Mouse (Mus musculus) T-cell, adult 66 days (primary cell): ENCODE results near the gene Irak3. TPM values are rescaled to one million over a fixed set of nuclear protein-coding genes. Genes with fewer than 3 reads are reported as not detected.

Source experiments
- total RNA-seq, 2 experiments: library from RNA; stranded (reverse); gene quantifications; 3 replicates in 1 of 2; 4 replicates in 1 of 2; pipeline ENCODE4 v1.2.4; 2023

Gene Irak3
- total RNA-seq, result 1 to 10 TPM; 2.5 to 5.2 TPM

GRCm38 (mm10) chr10:120201961-120202402 lies at the start of gene Irak3:
Gene Irak3, minus strand, starts transcription at chr10:120202130.

GRCm38 (mm10) chr10:120226871-120227661 lies 25.1 kb upstream of the Irak3 start, which contains the start of gene Llph:
Gene Llph, plus strand, starts transcription at chr10:120227070.

DNA sequence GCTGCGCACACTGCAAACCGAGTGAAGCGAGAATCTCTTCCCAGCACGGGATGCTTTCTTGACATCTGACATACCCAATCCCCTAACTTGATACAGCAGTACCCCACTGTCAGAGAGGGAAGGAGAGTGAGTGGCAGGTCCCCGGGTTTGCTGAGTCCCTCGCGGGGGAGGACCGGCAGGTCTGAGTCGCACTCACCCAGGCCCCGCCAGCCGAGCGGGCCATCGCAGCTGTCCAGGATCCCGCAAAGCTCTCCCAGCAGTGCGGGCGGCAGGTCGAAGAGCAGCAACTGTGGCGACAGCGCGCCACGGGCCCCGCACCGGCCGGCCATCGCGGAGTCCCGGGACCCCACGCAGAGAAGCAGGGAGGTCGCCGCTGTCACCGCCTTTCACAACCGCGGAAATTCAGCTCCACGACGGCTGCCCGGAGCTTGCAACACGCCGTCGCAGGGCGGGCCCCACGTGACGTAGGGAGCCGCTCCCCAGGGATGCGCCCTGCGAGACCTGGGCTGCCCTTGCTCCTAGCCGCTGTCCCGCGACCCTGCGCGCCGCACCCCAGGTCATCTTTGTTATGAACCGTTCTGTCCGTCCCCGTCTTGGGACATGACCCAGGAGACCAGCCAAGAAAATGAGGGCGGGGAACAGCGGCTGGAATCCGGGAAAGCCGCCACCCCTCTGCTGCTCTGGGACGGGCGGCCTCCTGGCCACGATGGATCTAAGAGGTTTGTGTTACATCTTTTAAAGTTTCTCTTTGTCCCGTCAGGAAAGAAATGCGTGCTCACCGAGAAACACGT lies 604 bp downstream of the Irak3 start, which contains the start of gene Tmbim4:
TSS of gene Tmbim4 (plus strand) at position 460 of the 791 bp plus-strand sequence.

GRCm38 (mm10) chr10:120112507-120113396 lies 89.2 kb downstream of the Irak3 start, which contains the start of gene Helb:
Gene Helb, minus strand, starts transcription at chr10:120112987.

Other genes with a start within 250 kb of the Irak3 start
- gene Helb, start 89.1 kb downstream of the Irak3 start, total RNA-seq, result 10 to 100 TPM; 42.3 to 46.8 TPM
- 10 to 100 TPM; 21.9 to 34.1 TPM for gene Tmbim4, start 540 bp downstream of the Irak3 start, total RNA-seq
- gene Llph, start 24.9 kb upstream of the Irak3 start, total RNA-seq, result 10 to 100 TPM; 30.1 to 36.4 TPM